Comparison of ENCODE assay signal across 23 mouse cellular contexts in the genomic region with DNA sequence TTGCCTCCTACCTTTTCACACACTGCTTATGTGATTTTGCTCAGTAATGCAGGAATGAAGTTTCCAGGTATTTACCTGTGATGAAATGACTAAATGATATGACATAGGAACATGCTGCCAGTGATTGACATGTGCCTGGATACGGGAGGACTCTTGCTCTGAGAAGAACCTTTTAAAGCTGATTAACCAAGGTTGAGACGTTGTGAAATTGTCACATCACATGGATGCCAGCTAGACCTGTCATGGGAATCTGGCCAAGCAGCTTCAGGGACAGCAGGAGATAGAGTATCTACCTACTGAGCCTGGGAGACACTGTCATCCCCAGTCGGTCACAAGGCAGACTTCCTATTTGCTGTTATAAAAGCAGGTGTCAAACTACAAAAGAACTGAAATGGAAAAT. TPM values are rescaled to one million over a fixed set of nuclear protein-coding genes. Genes with fewer than 3 reads are reported as not detected.
DNase-seq lines count a peak whose midpoint lies in the region; ATAC-seq and TF ChIP-seq lines count a peak whose summit lies in the region.
"Had no signal": no experiment of that assay in that cellular context is flagged by ENCODE, and none has a peak within 500 bp of the region (broad histone marks: within the 10 kb centered on the region; RNA-seq: fewer than 3 reads in every experiment).

No protein-coding gene starts in this region.

- ATAC-seq in forebrain, embryonic 15.5 days (replicated peaks): no peak
- ATAC-seq: activated CD4-positive, CD25-positive, alpha-beta regulatory T cell, adult 4 months; forebrain, embryonic 16.5 days; intestine, embryonic 15.5 days; Patski had no signal

- DNase-seq in cerebellum, adult 18-20 months: peak; percentile 48 to 63
- no peak for DNase-seq in cerebellum, postnatal 4 days (ENCODE audit: low spot score in 2 of 2)
- peak; percentile 63 for DNase-seq in liver, adult 2 months (ENCODE audit: extremely low read depth, low read depth, low spot score)
- no peak for DNase-seq in liver
- peak; percentile 64 for DNase-seq in cerebellum, adult 9-10 months
- peak; percentile 37 to 40 for DNase-seq in cerebellum, postnatal 36 days
- no peak for DNase-seq in heart, adult 18-20 months
- DNase-seq: adrenal gland, postnatal 36 days; embryo, embryonic 11 days; gastrocnemius, postnatal 36 days; heart, adult 2 months; kidney, adult 18-20 months had no signal

- H3K9ac ChIP-seq in liver, adult 2 months (ENCODE audit: low read depth, low read length): no peak overlapping the region
- no peak overlapping the region for H3K9ac ChIP-seq in forebrain, embryonic 15.5 days (replicated peaks)
- H3K9ac ChIP-seq: embryonic facial prominence, embryonic 15.5 days; hindbrain, embryonic 14.5 days; intestine, embryonic 15.5 days had no signal

- peaks cover 4% of the 10 kb centered on the region for H3K36me3 ChIP-seq in liver, adult 2 months (ENCODE audit: control insufficient read depth, insufficient read depth, low read length)
- peaks cover 22% of the 10 kb centered on the region for H3K36me3 ChIP-seq in forebrain, embryonic 15.5 days
- H3K36me3 ChIP-seq: intestine, embryonic 15.5 days had no signal

- H3K4me3 ChIP-seq in liver, adult 2 months (ENCODE audit: insufficient read depth, low read depth, low read length): no peak overlapping the region
- no peak overlapping the region for H3K4me3 ChIP-seq in forebrain, embryonic 15.5 days
- H3K4me3 ChIP-seq: embryonic facial prominence, embryonic 15.5 days; erythroblast, embryonic 14.5 days; heart, adult 2 months; hindbrain, embryonic 10.5 days; intestine, embryonic 15.5 days had no signal

- H3K79me2 ChIP-seq in liver, adult 2 months (ENCODE audit: control insufficient read depth, insufficient read depth, low read length): no peaks in the 10 kb centered on the region; the same call in 1 of the 2 replicates

- no peak overlapping the region for H3K27ac ChIP-seq in liver, adult 2 months (replicated peaks; ENCODE audit: insufficient read depth, low read depth, low read length)
- H3K27ac ChIP-seq in forebrain, embryonic 15.5 days (replicated peaks): no peak overlapping the region
- H3K27ac ChIP-seq: embryonic facial prominence, embryonic 15.5 days; heart, adult 2 months; hindbrain, embryonic 10.5 days; hindbrain, embryonic 14.5 days; intestine, embryonic 15.5 days had no signal

- TF ChIP-seq CTCF in liver, adult 2 months (IDR thresholded peaks at IDR 0.05; ENCODE audit: low read depth, low read length): no peak

- H3K4me2 ChIP-seq in forebrain, embryonic 15.5 days (replicated peaks): no peak overlapping the region
- H3K4me2 ChIP-seq: embryonic facial prominence, embryonic 15.5 days; heart, embryonic 11.5 days; hindbrain, embryonic 14.5 days; intestine, embryonic 15.5 days had no signal

- WGBS in liver, adult 2 months: 38% methylated on average over 3 of the region's 3 CpGs
- 66% methylated on average over 3 of the region's 3 CpGs for WGBS in forebrain, embryonic 15.5 days

- no peaks in the 10 kb centered on the region for H3K4me1 ChIP-seq in liver, adult 2 months (ENCODE audit: control insufficient read depth, insufficient read depth, low read length)
- peaks cover 2% of the 10 kb centered on the region; the same call in 1 of the 2 replicates for H3K4me1 ChIP-seq in forebrain, embryonic 15.5 days
- H3K4me1 ChIP-seq: embryonic facial prominence, embryonic 15.5 days; hindbrain, embryonic 10.5 days; intestine, embryonic 15.5 days had no signal

- no peak for TF ChIP-seq POLR2A in liver, adult 2 months (IDR thresholded peaks at IDR 0.05; ENCODE audit: extremely low read depth, insufficient read depth, low read length)

- H3K9me3 ChIP-seq in forebrain, embryonic 15.5 days: no peaks in the 10 kb centered on the region
- H3K9me3 ChIP-seq: embryonic facial prominence, embryonic 15.5 days; hindbrain, embryonic 10.5 days; intestine, embryonic 15.5 days had no signal

- H3K27me3 ChIP-seq in liver, adult 2 months (ENCODE audit: control insufficient read depth, insufficient read depth, low read length): no peaks in the 10 kb centered on the region
- no peaks in the 10 kb centered on the region for H3K27me3 ChIP-seq in forebrain, embryonic 15.5 days
- H3K27me3 ChIP-seq: CH12.LX; embryonic facial prominence, embryonic 15.5 days; intestine, embryonic 15.5 days; Patski had no signal

RNA-seq across cellular contexts. Expression of gene Pigp, which starts 23.4 kb away (rescaled TPM):
- total RNA-seq in liver, adult 2 months (2014; rRNA removed): 34.0 and 41.2 TPM in 2 replicates
- polyA plus RNA-seq in liver, adult 2 months (2012; rRNA removed): 7.6 and 13.1 TPM in 2 replicates
- 113 and 121 TPM in 2 replicates for polyA plus RNA-seq in forebrain, embryonic 15.5 days (2015; fragmentation: Nextera tagmentation; extraction: Ambion mirVana)
- total RNA-seq in heart, adult 18-20 months (2021): 100 to 1,000 TPM; 119 to 125 TPM

RNA-seq across cellular contexts. Expression of gene Ttc3, which starts 24.6 kb away (rescaled TPM):
- total RNA-seq in liver, adult 2 months (2014; rRNA removed): 26.7 and 28.6 TPM in 2 replicates
- polyA plus RNA-seq in liver, adult 2 months (2012; rRNA removed): 6.8 and 9.3 TPM in 2 replicates
- polyA plus RNA-seq in forebrain, embryonic 15.5 days (2015; fragmentation: Nextera tagmentation; extraction: Ambion mirVana): 783 and 832 TPM in 2 replicates
- total RNA-seq in heart, adult 18-20 months (2021): 10 to 100 TPM; 83.9 to 89.1 TPM

Comparison
In these comparisons a context has a peak if more than half of its experiments do, and no peak if none do; other contexts are left out.
1. DNase-seq: peak in cerebellum, adult 18-20 months (2 of 2), liver, adult 2 months (single experiment), cerebellum, adult 9-10 months (single experiment) and cerebellum, postnatal 36 days (2 of 2); none in cerebellum, postnatal 4 days (0 of 2), liver (single experiment) and heart, adult 18-20 months (0 of 2).